Mouse (Mus musculus): Measurements from ENCODE around the gene Rdm1. TPM values are rescaled to one million over a fixed set of nuclear protein-coding genes. Genes with fewer than 3 reads are reported as not detected.

Rdm1 gene
- polyA plus RNA-seq, 1 experiment from 2014 or later, result 17.9 TPM

DNA sequence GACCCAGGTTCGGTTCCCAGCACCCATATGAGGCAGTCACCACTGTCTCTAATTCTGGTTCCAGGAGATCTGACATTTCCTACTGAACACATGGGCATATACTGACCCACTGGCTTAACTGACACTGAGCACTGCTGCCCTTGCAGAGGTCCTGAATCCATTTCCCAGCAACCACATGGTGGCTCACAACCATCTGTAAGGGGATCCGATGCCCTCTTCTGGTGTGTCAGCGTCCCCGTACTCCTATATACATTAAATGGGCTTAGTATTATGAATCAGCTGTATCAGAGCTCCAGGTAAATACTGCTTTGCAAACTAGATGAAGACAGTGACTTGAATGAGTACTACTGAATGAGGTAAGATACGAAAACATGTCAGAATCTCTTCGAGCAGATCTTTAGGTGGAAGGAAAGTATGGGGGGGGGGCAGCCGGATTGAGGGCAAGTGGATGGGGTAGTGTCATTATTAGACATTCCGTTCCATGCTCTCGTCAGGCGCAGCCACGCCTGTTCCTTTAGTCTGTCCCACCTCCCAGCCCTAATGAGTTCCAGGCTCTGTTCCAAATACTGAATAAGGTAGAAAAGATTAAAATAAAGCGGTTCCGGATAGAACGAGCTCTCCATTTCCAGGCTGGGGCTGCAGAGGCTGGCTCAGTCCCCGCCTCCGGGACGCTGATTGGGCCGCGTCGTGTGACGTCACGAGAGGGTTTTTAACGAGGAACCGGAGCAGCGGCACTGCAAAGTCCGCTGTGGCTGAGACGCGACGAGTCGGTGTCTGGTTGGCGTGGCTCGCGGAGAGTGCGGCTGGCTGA is 38.0 kb downstream of the Rdm1 start, which contains the start of gene Arl4d:
Gene Arl4d, plus strand, starts transcription at position 717 of the 811 bp plus-strand sequence.
- WGBS, result 5% methylated on average over 34 of the region's 34 CpGs
- Histone ChIP-seq H3K27me3 (no peaks in the 10 kb centered on the region), H3K4me1 (replicated peaks) (peaks cover 34% of the 10 kb centered on the region), H3K9ac (peak within 1 kb of the TSS; percentile 77), H3K4me2 (peak within 1 kb of the TSS; percentile 97), H3K36me3 (no peaks in the 10 kb centered on the region), H3K27ac (replicated peaks) (peak within 1 kb of the TSS; percentile 90), H3K4me3 (peak within 1 kb of the TSS; percentile 70), H3K9me3 (no peaks in the 10 kb centered on the region)
- peak; percentile 94 for ATAC-seq (ENCODE audit: low FRiP score, low read depth)

DNA sequence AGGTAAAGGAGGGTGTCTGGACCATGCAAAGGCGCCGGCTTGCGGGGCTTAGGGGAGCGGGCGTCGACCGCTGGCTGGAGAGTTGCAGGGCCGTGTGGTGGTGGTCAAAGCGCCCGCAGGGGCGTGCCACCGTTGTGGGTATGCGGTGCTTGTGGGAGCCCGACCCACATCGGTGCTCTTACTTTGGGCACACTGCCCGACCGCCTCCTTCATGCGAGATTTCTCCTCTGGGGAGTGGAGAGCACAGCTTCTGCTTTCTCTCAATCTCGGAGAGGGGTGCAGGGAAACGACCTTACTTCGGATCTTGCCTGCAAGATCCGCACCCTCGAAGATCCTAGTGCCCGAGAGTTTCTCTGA is 38.6 kb downstream of the Rdm1 start:
- Histone ChIP-seq H3K27me3 (no peaks in the 10 kb centered on the region), H3K9ac (peak overlapping the region; percentile 77), H3K27ac (replicated peaks) (peak overlapping the region; percentile 90), H3K4me2 (peak overlapping the region; percentile 97), H3K4me1 (replicated peaks) (peaks cover 34% of the 10 kb centered on the region), H3K4me3 (peak overlapping the region; percentile 70), H3K36me3 (no peaks in the 10 kb centered on the region), H3K9me3 (no peaks in the 10 kb centered on the region)
- WGBS, result 1% methylated on average over 24 of the region's 24 CpGs
- ATAC-seq (ENCODE audit: low FRiP score, low read depth), result no peak; the same call in 1 of the 2 replicates

DNA sequence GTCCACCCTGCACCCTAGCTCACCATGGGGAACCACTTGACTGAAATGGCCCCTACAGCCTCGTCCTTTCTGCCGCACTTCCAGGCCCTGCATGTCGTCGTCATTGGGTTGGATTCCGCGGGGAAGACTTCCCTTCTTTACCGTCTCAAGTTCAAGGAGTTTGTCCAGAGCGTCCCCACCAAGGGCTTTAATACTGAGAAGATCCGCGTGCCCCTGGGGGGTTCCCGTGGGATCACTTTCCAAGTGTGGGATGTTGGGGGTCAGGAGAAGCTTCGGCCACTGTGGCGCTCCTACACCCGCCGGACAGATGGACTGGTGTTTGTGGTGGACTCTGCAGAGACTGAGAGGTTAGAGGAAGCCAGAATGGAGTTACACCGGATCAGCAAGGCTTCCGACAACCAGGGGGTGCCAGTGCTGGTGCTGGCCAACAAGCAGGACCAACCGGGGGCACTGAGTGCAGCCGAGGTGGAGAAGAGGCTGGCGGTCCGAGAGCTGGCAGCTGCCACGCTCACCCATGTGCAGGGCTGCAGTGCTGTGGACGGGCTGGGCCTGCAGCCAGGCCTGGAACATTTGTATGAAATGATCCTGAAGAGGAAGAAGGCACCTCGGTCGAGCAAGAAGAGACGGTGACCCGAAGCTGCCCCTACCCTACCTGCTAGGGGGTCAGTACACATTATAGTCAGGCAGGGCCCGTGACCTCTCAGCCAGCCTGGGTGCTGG is 39.8 kb downstream of the Rdm1 start:
- Histone ChIP-seq H3K36me3 (no peaks in the 10 kb centered on the region), H3K9ac (no peak overlapping the region), H3K4me2 (peak overlapping the region; percentile 97), H3K9me3 (no peaks in the 10 kb centered on the region), H3K27me3 (no peaks in the 10 kb centered on the region), H3K27ac (replicated peaks) (no peak overlapping the region), H3K4me3 (0 out of 2 replicates have a peak overlapping the region, but pooled peaks have one; percentile 70), H3K4me1 (replicated peaks) (peaks cover 34% of the 10 kb centered on the region)
- 76% methylated on average over 28 of the region's 28 CpGs for WGBS
- ATAC-seq (ENCODE audit: low FRiP score, low read depth), result no peak

DNA sequence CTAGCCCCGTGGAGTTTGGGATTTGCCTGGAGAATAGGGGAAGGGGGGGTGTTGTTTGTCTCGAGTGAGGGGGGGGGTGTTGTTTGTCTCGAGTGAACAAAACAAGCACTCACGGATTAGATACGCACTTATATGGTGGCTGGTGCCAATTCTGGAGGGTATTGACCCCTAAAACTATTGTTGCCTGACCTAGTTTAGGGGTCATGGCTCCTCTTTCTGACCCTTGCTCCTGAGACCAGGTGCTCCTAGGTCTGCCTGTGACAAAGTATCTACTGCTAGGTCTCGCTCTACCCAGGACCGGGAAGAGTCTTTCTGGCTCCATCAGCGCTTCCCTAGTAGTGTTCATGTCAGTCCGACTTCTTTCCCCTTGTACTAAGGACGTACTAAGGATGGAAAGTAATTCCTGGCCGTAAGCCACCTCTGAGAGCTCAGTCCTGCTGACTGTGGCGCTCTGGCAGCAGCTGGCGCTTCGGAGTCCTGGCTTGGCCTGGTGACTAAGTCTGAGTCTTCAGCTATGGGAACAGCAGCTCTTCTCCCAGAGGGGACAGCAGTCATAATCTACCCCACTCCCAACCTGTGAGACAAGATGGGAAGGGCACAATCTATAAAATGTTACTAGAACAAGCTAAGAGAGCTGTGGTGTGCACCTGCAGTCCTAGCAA is 41.0 kb downstream of the Rdm1 start:
- no peak overlapping the region for H3K4me3 ChIP-seq
- H3K9me3 ChIP-seq, result no peaks in the 10 kb centered on the region
- peaks cover 34% of the 10 kb centered on the region for H3K4me1 ChIP-seq (replicated peaks)
- no peak for ATAC-seq (ENCODE audit: low FRiP score, low read depth)
- WGBS, result 64% methylated on average over 14 of the region's 14 CpGs
- no peak overlapping the region for H3K9ac ChIP-seq
- H3K36me3 ChIP-seq, result no peaks in the 10 kb centered on the region
- H3K4me2 ChIP-seq, result peak overlapping the region; percentile 29
- H3K27me3 ChIP-seq, result no peaks in the 10 kb centered on the region
- H3K27ac ChIP-seq (replicated peaks), result 0 out of 2 replicates have a peak overlapping the region, but pooled peaks have one; percentile 4

DNA sequence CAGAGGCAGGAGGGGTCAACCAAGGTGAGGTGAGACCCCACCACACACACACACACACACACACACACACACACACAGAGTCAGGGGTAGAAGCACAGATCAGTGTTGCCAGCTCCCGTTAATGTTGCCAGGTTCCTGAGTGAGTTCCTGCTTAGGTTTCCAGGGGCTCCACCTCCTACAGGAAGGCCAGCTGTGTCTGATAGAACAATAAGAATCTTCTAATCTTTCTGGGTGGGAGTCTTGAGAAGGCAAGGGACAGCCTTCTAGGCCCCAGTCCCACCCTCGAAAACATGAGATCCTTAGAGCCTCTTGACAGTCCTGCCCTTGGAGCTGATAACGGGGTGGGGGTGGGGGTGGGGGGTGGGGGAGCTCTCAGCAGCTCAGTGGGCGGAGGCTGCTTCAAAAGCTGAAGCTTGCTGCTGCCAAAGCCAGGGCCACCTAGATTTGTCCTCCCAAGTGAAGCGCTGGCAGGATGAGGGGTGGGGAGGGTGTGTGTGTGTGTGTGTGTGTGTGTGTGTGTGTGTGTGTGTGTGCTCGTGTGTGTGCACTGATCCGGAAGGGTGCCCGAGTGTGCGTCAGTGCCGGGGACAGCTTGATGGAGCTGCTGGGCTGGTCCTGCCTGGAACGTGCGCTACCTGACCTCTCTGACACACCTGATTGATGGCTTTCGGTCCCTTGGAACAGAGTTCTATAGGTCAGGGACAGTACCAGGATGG is 41.7 kb downstream of the Rdm1 start:
- Histone ChIP-seq H3K4me2 (peak overlapping the region; percentile 29; the same call in 1 of the 2 replicates), H3K9ac (no peak overlapping the region), H3K9me3 (no peaks in the 10 kb centered on the region), H3K27ac (replicated peaks) (0 out of 2 replicates have a peak overlapping the region, but pooled peaks have one; percentile 4), H3K4me3 (no peak overlapping the region), H3K27me3 (no peaks in the 10 kb centered on the region), H3K36me3 (no peaks in the 10 kb centered on the region), H3K4me1 (replicated peaks) (peaks cover 34% of the 10 kb centered on the region)
- 33% methylated on average over 13 of the region's 13 CpGs for WGBS
- ATAC-seq (ENCODE audit: low FRiP score, low read depth), result no peak

DNA sequence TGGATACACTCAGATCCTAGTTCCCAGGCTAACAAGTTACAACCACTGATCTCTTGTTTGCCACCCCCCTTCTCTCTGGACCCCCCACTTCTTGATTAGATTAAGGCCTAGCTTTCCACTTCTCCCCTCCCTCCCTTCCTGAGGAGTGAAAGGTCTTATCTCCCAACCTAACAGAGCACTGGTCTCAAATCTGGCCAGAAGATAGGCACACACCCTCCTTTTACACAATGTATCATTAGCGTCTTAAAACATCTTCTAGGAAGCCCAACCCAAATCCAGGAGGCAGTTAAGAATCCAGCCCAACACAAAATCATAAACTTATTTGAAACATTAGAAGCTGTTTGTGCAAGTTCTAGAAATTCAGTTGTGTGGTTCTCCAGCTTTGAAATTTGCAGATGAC is 43.3 kb downstream of the Rdm1 start:
- no peaks in the 10 kb centered on the region for H3K36me3 ChIP-seq
- WGBS, result 92% methylated on average over 1 of the region's 1 CpGs
- no peak overlapping the region for H3K27ac ChIP-seq (replicated peaks)
- H3K9ac ChIP-seq, result no peak overlapping the region
- H3K9me3 ChIP-seq, result no peaks in the 10 kb centered on the region
- H3K27me3 ChIP-seq, result no peaks in the 10 kb centered on the region
- peaks cover 31% of the 10 kb centered on the region for H3K4me1 ChIP-seq (replicated peaks)
- no peak overlapping the region for H3K4me2 ChIP-seq
- ATAC-seq (ENCODE audit: low FRiP score, low read depth), result no peak
- no peak overlapping the region for H3K4me3 ChIP-seq

DNA sequence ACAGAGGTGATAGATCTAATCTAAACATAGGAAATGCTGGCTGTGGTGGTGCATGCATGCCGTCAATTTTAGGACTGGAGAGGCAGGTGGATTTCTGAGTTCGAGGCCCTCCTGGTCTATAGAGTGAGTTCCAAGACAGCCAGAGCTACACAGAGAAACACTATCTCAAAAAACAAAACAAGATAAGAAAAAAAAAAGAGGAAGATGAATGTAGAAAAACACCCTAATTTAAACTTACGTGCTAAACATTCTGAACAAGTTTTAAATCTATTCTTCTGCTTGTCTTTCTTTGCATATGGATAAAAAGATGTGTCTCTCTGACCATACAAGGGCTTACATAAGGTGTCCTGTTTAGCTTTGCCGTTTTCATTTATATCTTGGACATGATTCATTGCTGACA is 44.3 kb downstream of the Rdm1 start:
- Histone ChIP-seq H3K4me3 (no peak overlapping the region), H3K27ac (replicated peaks) (no peak overlapping the region), H3K4me1 (replicated peaks) (peaks cover 25% of the 10 kb centered on the region), H3K36me3 (no peaks in the 10 kb centered on the region), H3K27me3 (no peaks in the 10 kb centered on the region), H3K9me3 (no peaks in the 10 kb centered on the region), H3K9ac (no peak overlapping the region), H3K4me2 (no peak overlapping the region)
- 91% methylated on average over 4 of the region's 4 CpGs for WGBS
- no peak for ATAC-seq (ENCODE audit: low FRiP score, low read depth)

DNA sequence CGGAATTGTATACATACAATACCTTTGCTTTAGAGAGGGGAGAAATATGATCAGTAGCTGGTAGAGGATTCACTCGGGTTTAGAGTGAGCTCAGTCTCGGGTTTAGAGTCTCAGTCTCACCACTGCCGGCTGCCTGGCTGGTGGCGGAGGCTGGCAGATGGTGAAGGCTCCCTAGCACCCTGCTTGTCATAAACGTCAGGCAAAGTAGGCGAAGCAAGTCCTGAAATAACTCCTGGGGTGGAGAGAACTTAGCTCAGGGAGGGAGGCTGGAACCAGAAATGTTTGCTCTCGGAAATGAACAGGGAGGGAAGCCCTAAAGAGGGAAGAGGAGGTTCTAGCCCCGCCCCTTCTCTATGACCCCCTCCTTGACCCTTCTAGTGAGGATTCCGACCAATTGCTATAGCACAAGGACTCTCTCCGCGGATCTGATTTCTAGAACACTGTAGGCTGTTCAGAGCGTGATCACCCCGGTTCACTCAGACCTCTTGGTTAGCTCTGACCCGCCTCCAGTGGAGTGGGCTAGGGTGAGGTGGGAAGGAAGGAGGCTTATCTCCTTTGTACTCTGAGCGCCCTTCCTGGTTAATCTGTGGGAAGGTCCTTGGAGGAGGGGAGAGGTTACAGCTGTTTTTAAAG is 46.1 kb downstream of the Rdm1 start:
- no peak overlapping the region for H3K9ac ChIP-seq
- H3K4me1 ChIP-seq (replicated peaks), result peaks cover 9% of the 10 kb centered on the region; the same call in 1 of the 2 replicates
- no peak for ATAC-seq (ENCODE audit: low FRiP score, low read depth)
- H3K36me3 ChIP-seq, result no peaks in the 10 kb centered on the region
- H3K9me3 ChIP-seq, result no peaks in the 10 kb centered on the region
- H3K4me2 ChIP-seq, result 0 out of 2 replicates have a peak overlapping the region, but pooled peaks have one; percentile 3
- H3K27ac ChIP-seq (replicated peaks), result no peak overlapping the region
- no peak overlapping the region for H3K4me3 ChIP-seq
- H3K27me3 ChIP-seq, result no peaks in the 10 kb centered on the region
- WGBS, result 46% methylated on average over 16 of the region's 16 CpGs

DNA sequence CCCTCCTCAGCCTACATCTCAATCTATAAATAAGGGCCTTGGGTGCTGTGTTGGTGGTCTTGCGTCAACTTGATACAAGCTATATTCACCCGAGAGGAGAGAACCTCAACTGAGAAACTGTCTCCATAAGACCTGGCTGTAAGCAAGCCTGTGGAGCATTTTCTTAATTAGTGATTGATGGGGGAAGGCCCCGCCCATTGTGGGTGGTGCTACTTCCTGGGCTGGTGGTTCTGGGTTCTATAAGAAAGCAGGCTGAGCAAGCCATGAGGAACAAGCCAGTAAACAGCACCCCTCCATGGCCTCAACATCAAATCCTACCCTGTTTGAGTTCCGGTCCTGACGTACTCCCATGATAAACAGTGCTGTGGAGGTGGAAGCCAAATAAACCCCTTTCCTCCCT is 47.1 kb downstream of the Rdm1 start:
- Histone ChIP-seq H3K4me1 (replicated peaks) (0 out of 2 replicates have a peak, but pooled peaks cover under 1% of the 10 kb centered on the region), H3K27ac (replicated peaks) (no peak overlapping the region), H3K9me3 (no peaks in the 10 kb centered on the region), H3K4me3 (no peak overlapping the region), H3K9ac (no peak overlapping the region), H3K36me3 (no peaks in the 10 kb centered on the region), H3K4me2 (no peak overlapping the region), H3K27me3 (no peaks in the 10 kb centered on the region)
- 90% methylated on average over 5 of the region's 5 CpGs for WGBS
- no peak for ATAC-seq (ENCODE audit: low FRiP score, low read depth)

DNA sequence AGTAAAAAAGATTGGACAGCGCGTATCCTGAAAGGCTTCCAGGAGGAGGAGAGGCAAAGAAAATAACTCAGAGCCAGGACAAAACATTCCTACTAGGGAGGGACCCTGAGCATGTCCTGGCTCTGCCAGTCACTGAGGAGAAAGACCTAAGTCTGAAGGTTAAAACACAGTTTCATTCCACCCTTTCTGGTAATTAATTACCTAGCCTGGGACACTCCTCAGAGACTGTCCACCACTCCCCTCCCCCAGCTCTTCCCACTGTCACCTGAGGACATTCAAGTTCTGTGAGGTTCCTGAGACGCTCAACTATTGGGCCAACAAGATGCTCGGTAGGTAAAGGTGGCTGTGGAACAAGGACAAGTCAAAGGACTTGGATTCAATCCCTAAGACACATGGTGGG is 48.4 kb downstream of the Rdm1 start:
- H3K27me3 ChIP-seq, result no peaks in the 10 kb centered on the region
- no peaks in the 10 kb centered on the region for H3K36me3 ChIP-seq
- no peak overlapping the region for H3K9ac ChIP-seq
- H3K27ac ChIP-seq (replicated peaks), result no peak overlapping the region
- 94% methylated on average over 4 of the region's 4 CpGs for WGBS
- no peaks in the 10 kb centered on the region for H3K9me3 ChIP-seq
- no peak overlapping the region for H3K4me3 ChIP-seq
- ATAC-seq (ENCODE audit: low FRiP score, low read depth), result no peak
- H3K4me1 ChIP-seq (replicated peaks), result peaks cover under 1% of the 10 kb centered on the region; the same call in 1 of the 2 replicates
- H3K4me2 ChIP-seq, result no peak overlapping the region

DNA sequence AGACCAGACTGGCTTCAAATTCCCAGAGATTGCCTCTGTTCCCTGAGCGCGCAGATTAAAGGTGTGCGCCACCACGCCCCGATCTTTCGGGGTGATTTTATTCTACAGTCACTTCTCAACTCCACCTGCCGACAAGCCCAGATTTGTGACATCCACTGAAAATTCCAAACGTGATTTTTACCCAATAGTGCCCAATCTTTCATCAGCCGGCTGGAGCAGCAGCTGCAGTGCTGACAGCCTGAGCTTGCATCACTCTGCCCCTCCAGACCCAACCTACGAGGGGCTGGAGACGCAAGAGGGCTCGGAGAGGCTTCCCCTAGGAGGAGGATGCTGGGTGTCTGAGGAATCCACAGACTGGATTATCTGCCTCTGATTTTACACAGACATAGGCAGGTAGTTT is 50.7 kb downstream of the Rdm1 start:
- Histone ChIP-seq H3K27ac (replicated peaks) (no peak overlapping the region), H3K4me1 (replicated peaks) (peaks cover 11% of the 10 kb centered on the region), H3K4me2 (no peak overlapping the region), H3K36me3 (no peaks in the 10 kb centered on the region), H3K9me3 (no peaks in the 10 kb centered on the region), H3K4me3 (no peak overlapping the region), H3K27me3 (no peaks in the 10 kb centered on the region), H3K9ac (no peak overlapping the region)
- no peak for ATAC-seq (ENCODE audit: low FRiP score, low read depth)
- 77% methylated on average over 12 of the region's 12 CpGs for WGBS
